Mouse (Mus musculus) limb, embryonic 14.5 days (tissue): ENCODE measurements around the gene Wrap53. TPM values are rescaled to one million over a fixed set of nuclear protein-coding genes. Genes with fewer than 3 reads are reported as not detected.
A peak's percentile ranks its signal among the peaks of the same experiment; 100 is the strongest.

ENCODE experiments used
- ATAC-seq: fragments of 200-750 bp; cut with Nextera tagmentation; 2 replicates; pipeline ENCODE4 v1.8.0; 2017; ENCODE audit warnings: low read depth, moderate number of reproducible peaks, moderate TSS enrichment; ENCODE audit not compliant: low FRiP score
- DNase-seq: peaks from one replicate; pipeline ENCODE4 v3.0.0-alpha.2; 2015; ENCODE audit warnings: low spot score
- H3K27ac ChIP-seq: fragments of 300-500 bp; sonication (generic); replicated peaks from 2 replicates; pipeline ENCODE4 v1.5.1; 2014; ENCODE audit warnings: low read depth, mild to moderate bottlenecking, low read length, moderate library complexity, mixed read lengths
- H3K27me3 ChIP-seq: fragments of 300-500 bp; sonication (generic); 2 replicates; pipeline ENCODE4 v1.6.1; 2014; ENCODE audit warnings: low read length, mixed read lengths; ENCODE audit not compliant: control insufficient read depth, insufficient read depth
- H3K36me3 ChIP-seq: fragments of 300-500 bp; sonication (generic); 2 replicates; pipeline ENCODE4 v1.6.1; 2014; ENCODE audit warnings: mild to moderate bottlenecking, low read length, moderate library complexity, mixed read lengths; ENCODE audit not compliant: control insufficient read depth, insufficient read depth
- H3K4me1 ChIP-seq: fragments of 300-500 bp; sonication (generic); 2 replicates; pipeline ENCODE4 v1.6.1; 2014; ENCODE audit warnings: antibody characterized with exemption, low read length, mixed read lengths; ENCODE audit not compliant: control insufficient read depth, insufficient read depth
- H3K4me2 ChIP-seq: fragments of 300-500 bp; sonication (generic); replicated peaks from 2 replicates; pipeline ENCODE4 v1.6.1; 2014; ENCODE audit warnings: low read depth, mild to moderate bottlenecking, low read length, moderate library complexity; ENCODE audit not compliant: severe bottlenecking
- H3K4me3 ChIP-seq: fragments of 300-500 bp; sonication (generic); replicated peaks from 2 replicates; pipeline ENCODE4 v1.5.1; 2014; ENCODE audit warnings: low read length
- H3K9ac ChIP-seq: fragments of 300-500 bp; sonication (generic); 2 replicates; pipeline ENCODE4 v1.6.1; 2014; ENCODE audit warnings: mild to moderate bottlenecking, low read depth, low read length, moderate library complexity; ENCODE audit not compliant: severe bottlenecking
- H3K9me3 ChIP-seq: fragments of 300-500 bp; sonication (generic); 2 replicates; pipeline ENCODE4 v1.6.1; 2016; ENCODE audit warnings: low read length; ENCODE audit not compliant: control insufficient read depth
- POLR2A ChIP-seq: fragments of 200-500 bp; IDR thresholded peaks from 2 replicates; pipeline ENCODE4 v1.8.0; 2012; ENCODE audit warnings: inconsistent platforms, mild to moderate bottlenecking, moderate library complexity, borderline replicate concordance; ENCODE audit not compliant: insufficient read depth, insufficient read length; ENCODE audit errors: extremely low read depth
- WGBS: fragments of 180-500 bp; shearing (Covaris S2); extraction: QIAGEN DNeasy Blood & Tissue Kit; methylation state at CpG from one replicate; pipeline ENCODE4 v1.1.7; 2014; 5-methylcytosine and 5-hydroxymethylcytosine counted together
- polyA plus RNA-seq, 2 experiments: library from polyadenylated mRNA; depleted of rRNA in 1 of 2; stranded (reverse) in 1 of 2; unstranded in 1 of 2; fragments of >200 nt; fragmentation: Nextera tagmentation in 1 of 2; extraction: Ambion mirVana in 1 of 2; gene quantifications; 2 replicates each; pipeline versions ENCODE4 v1.2.1 to v1.2.3; 2012 to 2014

Gene Wrap53
- polyA plus RNA-seq, 2 experiments = 19.0 to 20.6 TPM

GRCm38 (mm10) chr11:69521526-69522149, 58.4 kb downstream of the Wrap53 start:
- H3K27me3 ChIP-seq = no peaks in the 10 kb centered on the region
- DNase-seq = no peak
- no peak for ATAC-seq
- H3K36me3 ChIP-seq = no peaks in the 10 kb centered on the region; the same call in 1 of the 2 replicates
- peaks cover 10% of the 10 kb centered on the region for H3K4me1 ChIP-seq
- no peak overlapping the region for H3K4me3 ChIP-seq
- no peak overlapping the region for H3K4me2 ChIP-seq
- H3K27ac ChIP-seq = no peak overlapping the region
- 81% methylated on average over 9 of the region's 9 CpGs for WGBS
- no peak for TF ChIP-seq POLR2A
- H3K9me3 ChIP-seq = no peaks in the 10 kb centered on the region
- no peak overlapping the region for H3K9ac ChIP-seq

GRCm38 (mm10) chr11:69519976-69520375, 60.1 kb downstream of the Wrap53 start:
- no peak overlapping the region for H3K9ac ChIP-seq
- H3K4me3 ChIP-seq = no peak overlapping the region
- no peaks in the 10 kb centered on the region; the same call in 1 of the 2 replicates for H3K36me3 ChIP-seq
- H3K4me1 ChIP-seq = peaks cover 16% of the 10 kb centered on the region
- no peak for ATAC-seq
- no peak overlapping the region for H3K27ac ChIP-seq
- no peak for TF ChIP-seq POLR2A
- no peaks in the 10 kb centered on the region for H3K27me3 ChIP-seq
- no peak overlapping the region for H3K4me2 ChIP-seq
- DNase-seq = no peak
- 68% methylated on average over 4 of the region's 4 CpGs for WGBS
- H3K9me3 ChIP-seq = no peaks in the 10 kb centered on the region

- peaks cover 18% of the 10 kb centered on the region for H3K4me1 ChIP-seq
- DNase-seq (peak; percentile 18), ATAC-seq (no peak)
- peak overlapping the region; percentile 6 for H3K27ac ChIP-seq
- H3K4me3 ChIP-seq = no peak overlapping the region
- no peak for TF ChIP-seq POLR2A
- H3K4me2 ChIP-seq = peak overlapping the region; percentile 15
- WGBS = 34% methylated on average over 3 of the region's 3 CpGs
- H3K27me3 ChIP-seq = no peaks in the 10 kb centered on the region
- H3K9me3 ChIP-seq = no peaks in the 10 kb centered on the region
- no peaks in the 10 kb centered on the region for H3K36me3 ChIP-seq
- H3K9ac ChIP-seq = no peak overlapping the region
Observed at GRCm38 (mm10) chr11:69516661-69517060, 63.4 kb downstream of the Wrap53 start.

- Histone ChIP-seq H3K9ac (peak overlapping the region; percentile 12), H3K4me3 (no peak overlapping the region), H3K4me2 (peak overlapping the region; percentile 15), H3K27ac (peak overlapping the region; percentile 6; the same call in 1 of the 2 replicates), H3K36me3 (no peaks in the 10 kb centered on the region), H3K27me3 (no peaks in the 10 kb centered on the region), H3K9me3 (no peaks in the 10 kb centered on the region), H3K4me1 (peaks cover 22% of the 10 kb centered on the region)
- WGBS = 57% methylated on average over 15 of the region's 15 CpGs
- DNase-seq (no peak), ATAC-seq (no peak)
- TF ChIP-seq POLR2A = no peak
Observed at GRCm38 (mm10) chr11:69516151-69516640, 63.9 kb downstream of the Wrap53 start.

- Histone ChIP-seq H3K36me3 (no peaks in the 10 kb centered on the region), H3K4me1 (peaks cover 28% of the 10 kb centered on the region), H3K9ac (no peak overlapping the region), H3K27ac (no peak overlapping the region), H3K9me3 (no peaks in the 10 kb centered on the region), H3K27me3 (no peaks in the 10 kb centered on the region), H3K4me3 (no peak overlapping the region), H3K4me2 (no peak overlapping the region)
- no peak for TF ChIP-seq POLR2A
- peak; percentile 77 for DNase-seq
- WGBS = 8% methylated on average over 6 of the region's 6 CpGs
- ATAC-seq = 0 out of 2 replicates have a peak, but pooled peaks have one; percentile 47
Observed at GRCm38 (mm10) chr11:69513840-69514239, 66.2 kb downstream of the Wrap53 start.

Other genes starting within 250 kb of the Wrap53 start
- 10.5 and 12.2 TPM in 2 replicates for gene Rnf227, start 239.8 kb downstream of the Wrap53 start, polyA plus RNA-seq (2012; rRNA removed)
- gene Rnf227, start 239.8 kb downstream of the Wrap53 start, polyA plus RNA-seq (2014; fragmentation: Nextera tagmentation; extraction: Ambion mirVana) = 13.6 and 17.8 TPM in 2 replicates
- 425 and 497 TPM in 2 replicates for gene Chd3, start 210.8 kb downstream of the Wrap53 start, polyA plus RNA-seq (2012; rRNA removed)
- 97.8 and 113 TPM in 2 replicates for gene Chd3, start 210.8 kb downstream of the Wrap53 start, polyA plus RNA-seq (2014; fragmentation: Nextera tagmentation; extraction: Ambion mirVana)
- gene Naa38, start 184.8 kb downstream of the Wrap53 start, polyA plus RNA-seq (2012; rRNA removed) = 127 and 131 TPM in 2 replicates
- 161 and 171 TPM in 2 replicates for gene Naa38, start 184.8 kb downstream of the Wrap53 start, polyA plus RNA-seq (2014; fragmentation: Nextera tagmentation; extraction: Ambion mirVana)
- gene Cyb5d1, start 184.6 kb downstream of the Wrap53 start, polyA plus RNA-seq (2012; rRNA removed) = 29.5 and 32.7 TPM in 2 replicates
- gene Cyb5d1, start 184.6 kb downstream of the Wrap53 start, polyA plus RNA-seq (2014; fragmentation: Nextera tagmentation; extraction: Ambion mirVana) = 22.3 and 27.3 TPM in 2 replicates
- 17.0 and 23.7 TPM in 2 replicates for gene Tmem88, start 182.0 kb downstream of the Wrap53 start, polyA plus RNA-seq (2012; rRNA removed)
- 18.7 and 18.9 TPM in 2 replicates for gene Tmem88, start 182.0 kb downstream of the Wrap53 start, polyA plus RNA-seq (2014; fragmentation: Nextera tagmentation; extraction: Ambion mirVana)
- 23.7 and 27.5 TPM in 2 replicates for gene Kdm6b, start 166.6 kb downstream of the Wrap53 start, polyA plus RNA-seq (2012; rRNA removed)
- gene Kdm6b, start 166.6 kb downstream of the Wrap53 start, polyA plus RNA-seq (2014; fragmentation: Nextera tagmentation; extraction: Ambion mirVana) = 31.4 and 36.4 TPM in 2 replicates
- 4.5 and 4.7 TPM in 2 replicates for gene Dnah2, start 31.1 kb downstream of the Wrap53 start, polyA plus RNA-seq (2012; rRNA removed)
- gene Dnah2, start 31.1 kb downstream of the Wrap53 start, polyA plus RNA-seq (2014; fragmentation: Nextera tagmentation; extraction: Ambion mirVana) = 3.6 and 4.2 TPM in 2 replicates
- 57.6 and 78.1 TPM in 2 replicates for gene Efnb3, start 20.1 kb downstream of the Wrap53 start, polyA plus RNA-seq (2012; rRNA removed)
- 12.7 and 14.6 TPM in 2 replicates for gene Efnb3, start 20.1 kb downstream of the Wrap53 start, polyA plus RNA-seq (2014; fragmentation: Nextera tagmentation; extraction: Ambion mirVana)
- gene Trp53, start 104 bp upstream of the Wrap53 start, polyA plus RNA-seq (2012; rRNA removed) = 173 and 200 TPM in 2 replicates
- gene Trp53, start 104 bp upstream of the Wrap53 start, polyA plus RNA-seq (2014; fragmentation: Nextera tagmentation; extraction: Ambion mirVana) = 138 and 155 TPM in 2 replicates
- 17.9 and 20.6 TPM in 2 replicates for gene Atp1b2, start 25.7 kb upstream of the Wrap53 start, polyA plus RNA-seq (2012; rRNA removed)
- 9.1 and 10.4 TPM in 2 replicates for gene Atp1b2, start 25.7 kb upstream of the Wrap53 start, polyA plus RNA-seq (2014; fragmentation: Nextera tagmentation; extraction: Ambion mirVana)
- gene Shbg, start 37.6 kb upstream of the Wrap53 start, polyA plus RNA-seq (2012; rRNA removed) = 0.05 TPM in 1 of 2 replicates, not detected in the other
- not detected in 2 replicates for gene Shbg, start 37.6 kb upstream of the Wrap53 start, polyA plus RNA-seq (2014; fragmentation: Nextera tagmentation; extraction: Ambion mirVana)
- 14.2 and 21.1 TPM in 2 replicates for gene Sat2, start 41.8 kb upstream of the Wrap53 start, polyA plus RNA-seq (2012; rRNA removed)
- gene Sat2, start 41.8 kb upstream of the Wrap53 start, polyA plus RNA-seq (2014; fragmentation: Nextera tagmentation; extraction: Ambion mirVana) = 16.5 and 20.1 TPM in 2 replicates
- gene Fxr2, start 52.7 kb upstream of the Wrap53 start, polyA plus RNA-seq (2012; rRNA removed) = 122 and 125 TPM in 2 replicates
- gene Fxr2, start 52.7 kb upstream of the Wrap53 start, polyA plus RNA-seq (2014; fragmentation: Nextera tagmentation; extraction: Ambion mirVana) = 28.9 and 33.8 TPM in 2 replicates
- 1.5 and 2.1 TPM in 2 replicates for gene Sox15, start 75.1 kb upstream of the Wrap53 start, polyA plus RNA-seq (2012; rRNA removed)
- gene Sox15, start 75.1 kb upstream of the Wrap53 start, polyA plus RNA-seq (2014; fragmentation: Nextera tagmentation; extraction: Ambion mirVana) = 1.0 and 3.0 TPM in 2 replicates
- 117 and 155 TPM in 2 replicates for gene Mpdu1, start 82.4 kb upstream of the Wrap53 start, polyA plus RNA-seq (2012; rRNA removed)
- 28.9 and 30.8 TPM in 2 replicates for gene Mpdu1, start 82.4 kb upstream of the Wrap53 start, polyA plus RNA-seq (2014; fragmentation: Nextera tagmentation; extraction: Ambion mirVana)
- 16.6 and 24.3 TPM in 2 replicates for gene Cd68, start 85.9 kb upstream of the Wrap53 start, polyA plus RNA-seq (2012; rRNA removed)
- gene Cd68, start 85.9 kb upstream of the Wrap53 start, polyA plus RNA-seq (2014; fragmentation: Nextera tagmentation; extraction: Ambion mirVana) = 20.5 and 24.7 TPM in 2 replicates
- gene Eif4a1, start 92.2 kb upstream of the Wrap53 start, polyA plus RNA-seq (2012; rRNA removed) = 887 and 919 TPM in 2 replicates
- gene Eif4a1, start 92.2 kb upstream of the Wrap53 start, polyA plus RNA-seq (2014; fragmentation: Nextera tagmentation; extraction: Ambion mirVana) = 547 and 561 TPM in 2 replicates
- 172 and 297 TPM in 2 replicates for gene Senp3, start 101.8 kb upstream of the Wrap53 start, polyA plus RNA-seq (2012; rRNA removed)
- gene Senp3, start 101.8 kb upstream of the Wrap53 start, polyA plus RNA-seq (2014; fragmentation: Nextera tagmentation; extraction: Ambion mirVana) = 95.4 and 99.0 TPM in 2 replicates
- gene Tnfsf13, start 105.5 kb upstream of the Wrap53 start, polyA plus RNA-seq (2012; rRNA removed) = 4.4 and 5.2 TPM in 2 replicates
- gene Tnfsf13, start 105.5 kb upstream of the Wrap53 start, polyA plus RNA-seq (2014; fragmentation: Nextera tagmentation; extraction: Ambion mirVana) = 0.77 and 0.98 TPM in 2 replicates
- 22.9 and 31.6 TPM in 2 replicates for gene Tnfsf12, start 115.6 kb upstream of the Wrap53 start, polyA plus RNA-seq (2012; rRNA removed)
- 13.7 and 15.2 TPM in 2 replicates for gene Tnfsf12, start 115.6 kb upstream of the Wrap53 start, polyA plus RNA-seq (2014; fragmentation: Nextera tagmentation; extraction: Ambion mirVana)
- 3.8 and 6.9 TPM in 2 replicates for gene Tnfsfm13, start 115.8 kb upstream of the Wrap53 start, polyA plus RNA-seq (2012; rRNA removed)
- gene Tnfsfm13, start 115.8 kb upstream of the Wrap53 start, polyA plus RNA-seq (2014; fragmentation: Nextera tagmentation; extraction: Ambion mirVana) = 5.9 and 6.6 TPM in 2 replicates
- gene Polr2a, start 178.4 kb upstream of the Wrap53 start, polyA plus RNA-seq (2012; rRNA removed) = 76.6 and 100 TPM in 2 replicates
- gene Polr2a, start 178.4 kb upstream of the Wrap53 start, polyA plus RNA-seq (2014; fragmentation: Nextera tagmentation; extraction: Ambion mirVana) = 40.7 and 45.3 TPM in 2 replicates
- 0.14 and 0.23 TPM in 2 replicates for gene Slc35g3, start 181.7 kb upstream of the Wrap53 start, polyA plus RNA-seq (2012; rRNA removed)
- 0.21 TPM in 1 of 2 replicates, not detected in the other for gene Slc35g3, start 181.7 kb upstream of the Wrap53 start, polyA plus RNA-seq (2014; fragmentation: Nextera tagmentation; extraction: Ambion mirVana)
- 12.8 and 14.3 TPM in 2 replicates for gene Zbtb4, start 185.7 kb upstream of the Wrap53 start, polyA plus RNA-seq (2012; rRNA removed)
- 4.1 and 5.0 TPM in 2 replicates for gene Zbtb4, start 185.7 kb upstream of the Wrap53 start, polyA plus RNA-seq (2014; fragmentation: Nextera tagmentation; extraction: Ambion mirVana)
- 69.4 and 81.0 TPM in 2 replicates for gene Chrnb1, start 215.7 kb upstream of the Wrap53 start, polyA plus RNA-seq (2012; rRNA removed)
- gene Chrnb1, start 215.7 kb upstream of the Wrap53 start, polyA plus RNA-seq (2014; fragmentation: Nextera tagmentation; extraction: Ambion mirVana) = 14.1 and 19.0 TPM in 2 replicates
- gene Fgf11, start 221.6 kb upstream of the Wrap53 start, polyA plus RNA-seq (2012; rRNA removed) = 17.2 and 17.5 TPM in 2 replicates
- 2.2 and 3.4 TPM in 2 replicates for gene Fgf11, start 221.6 kb upstream of the Wrap53 start, polyA plus RNA-seq (2014; fragmentation: Nextera tagmentation; extraction: Ambion mirVana)
- gene Tmem102, start 225.4 kb upstream of the Wrap53 start, polyA plus RNA-seq (2012; rRNA removed) = 1.8 TPM in 2 replicates
- 5.4 and 5.9 TPM in 2 replicates for gene Tmem102, start 225.4 kb upstream of the Wrap53 start, polyA plus RNA-seq (2014; fragmentation: Nextera tagmentation; extraction: Ambion mirVana)
- not detected in 2 replicates for gene Gm39566, start 235.0 kb upstream of the Wrap53 start, polyA plus RNA-seq (2012; rRNA removed)
- gene Gm39566, start 235.0 kb upstream of the Wrap53 start, polyA plus RNA-seq (2014; fragmentation: Nextera tagmentation; extraction: Ambion mirVana) = not detected in 2 replicates
- not detected in 2 replicates for gene Spem2, start 238.2 kb upstream of the Wrap53 start, polyA plus RNA-seq (2012; rRNA removed)
- not detected in 2 replicates for gene Spem2, start 238.2 kb upstream of the Wrap53 start, polyA plus RNA-seq (2014; fragmentation: Nextera tagmentation; extraction: Ambion mirVana)
- gene Spem1, start 241.9 kb upstream of the Wrap53 start, polyA plus RNA-seq (2012; rRNA removed) = 0.65 and 0.79 TPM in 2 replicates
- gene Spem1, start 241.9 kb upstream of the Wrap53 start, polyA plus RNA-seq (2014; fragmentation: Nextera tagmentation; extraction: Ambion mirVana) = 0.18 TPM in 1 of 2 replicates, not detected in the other